Mouse (Mus musculus) liver, embryonic 16.5 days (tissue): ENCODE measurements at regions not wholly inside any gene's neighbourhood (a gene's known extent, or its start where the extent isn't known, plus 50 kb on each side); places are given as distances from the start of the nearest gene placed in this dataset.

Source experiments
- ATAC-seq: fragments of 200-750 bp; cut with Nextera tagmentation; 2 replicates; pipeline ENCODE4 v1.8.0; 2017; ENCODE audit warnings: low read depth, mild to moderate bottlenecking, moderate number of reproducible peaks, moderate library complexity
- H3K27ac ChIP-seq: fragments of 300-500 bp; sonication (generic); 2 replicates; pipeline ENCODE4 v1.5.1; 2014; ENCODE audit warnings: mild to moderate bottlenecking, low read length
- H3K27me3 ChIP-seq: fragments of 300-500 bp; sonication (generic); 2 replicates; pipeline ENCODE4 v1.6.1; 2014; ENCODE audit warnings: low read depth, low read length, mixed read lengths; ENCODE audit not compliant: control insufficient read depth, insufficient read depth
- H3K36me3 ChIP-seq: fragments of 300-500 bp; sonication (generic); 2 replicates; pipeline ENCODE4 v1.6.1; 2014; ENCODE audit warnings: mild to moderate bottlenecking; ENCODE audit not compliant: control insufficient read depth, insufficient read depth
- H3K4me1 ChIP-seq: fragments of 300-500 bp; sonication (generic); 2 replicates; pipeline ENCODE4 v1.6.1; 2014; ENCODE audit warnings: low read depth, low read length, mixed read lengths; ENCODE audit not compliant: control insufficient read depth
- H3K4me2 ChIP-seq: fragments of 300-500 bp; sonication (generic); 2 replicates; pipeline ENCODE4 v1.6.1; 2014; ENCODE audit warnings: low read depth, low read length, mixed read lengths
- H3K4me3 ChIP-seq: fragments of 300-500 bp; sonication (generic); 2 replicates; pipeline ENCODE4 v1.5.1; 2014; ENCODE audit warnings: low read depth, mild to moderate bottlenecking, low read length
- H3K9ac ChIP-seq: fragments of 300-500 bp; sonication (generic); 2 replicates; pipeline ENCODE4 v1.6.1; 2014; ENCODE audit warnings: low read depth, low read length
- H3K9me3 ChIP-seq: fragments of 300-500 bp; sonication (generic); replicated peaks from 2 replicates; pipeline ENCODE4 v1.6.1; 2016; ENCODE audit warnings: low read length; ENCODE audit not compliant: control insufficient read depth
- WGBS: fragments of 180-500 bp; shearing (Covaris S2); extraction: QIAGEN DNeasy Blood & Tissue Kit; methylation state at CpG from one replicate; pipeline ENCODE4 v1.1.7; 2014; ENCODE audit not compliant: insufficient replicate concordance; 5-methylcytosine and 5-hydroxymethylcytosine counted together

DNA sequence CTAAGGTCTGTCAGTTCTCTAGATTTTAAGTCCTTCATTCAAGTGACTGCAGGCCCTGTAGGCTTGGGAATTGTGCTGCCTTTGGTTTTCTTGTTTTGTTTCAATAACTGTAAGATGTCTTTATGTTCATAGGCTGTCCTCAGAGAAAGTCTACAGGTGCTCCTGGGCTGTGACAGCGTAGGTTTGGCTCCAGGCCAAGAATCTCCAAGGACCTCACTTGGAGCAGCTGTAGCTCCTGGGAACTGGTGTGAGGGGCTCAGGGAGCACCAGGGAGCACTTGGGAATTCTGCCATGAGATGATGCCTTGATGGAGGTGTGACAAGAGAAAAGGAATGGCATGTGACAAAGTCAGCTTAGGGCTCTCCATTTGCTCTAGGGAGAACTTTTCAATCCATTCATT lies 581.9 kb downstream of the 1700064H15Rik start:
- H3K9me3 ChIP-seq, result no peaks in the 10 kb centered on the region
- no peak overlapping the region for H3K27ac ChIP-seq
- no peak overlapping the region for H3K9ac ChIP-seq
- no peak overlapping the region for H3K4me3 ChIP-seq
- no peaks in the 10 kb centered on the region for H3K36me3 ChIP-seq
- H3K4me2 ChIP-seq, result no peak overlapping the region
- WGBS, result 45% methylated on average over 1 of the region's 1 CpGs
- no peaks in the 10 kb centered on the region for H3K27me3 ChIP-seq
- H3K4me1 ChIP-seq, result no peaks in the 10 kb centered on the region
- ATAC-seq, result no peak

DNA sequence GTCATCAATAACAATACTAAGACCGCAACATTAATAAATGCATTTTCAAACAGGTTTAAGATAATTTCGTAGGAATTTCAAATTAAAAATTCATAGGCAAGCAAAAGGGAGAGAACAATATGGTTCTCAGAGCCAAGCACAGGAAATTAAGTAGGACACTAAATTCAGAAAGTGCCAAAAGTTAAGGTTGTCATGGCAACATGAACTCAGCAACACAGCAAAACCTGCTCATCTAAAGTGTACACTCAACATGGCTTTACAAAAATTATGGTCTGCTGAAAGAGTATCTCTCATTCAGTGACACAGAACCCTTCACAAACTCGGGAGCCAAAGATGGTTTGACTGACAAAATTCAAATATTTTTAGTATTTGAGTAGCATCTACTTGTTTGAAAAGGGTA lies 572.5 kb downstream of the 1700064H15Rik start:
- no peak overlapping the region for H3K4me2 ChIP-seq
- no peak overlapping the region for H3K9ac ChIP-seq
- no peak for ATAC-seq
- no peaks in the 10 kb centered on the region for H3K4me1 ChIP-seq
- 40% methylated on average over 3 of the region's 3 CpGs for WGBS
- no peaks in the 10 kb centered on the region for H3K9me3 ChIP-seq
- H3K27me3 ChIP-seq, result no peaks in the 10 kb centered on the region
- H3K4me3 ChIP-seq, result no peak overlapping the region
- H3K27ac ChIP-seq, result no peak overlapping the region
- H3K36me3 ChIP-seq, result no peaks in the 10 kb centered on the region

DNA sequence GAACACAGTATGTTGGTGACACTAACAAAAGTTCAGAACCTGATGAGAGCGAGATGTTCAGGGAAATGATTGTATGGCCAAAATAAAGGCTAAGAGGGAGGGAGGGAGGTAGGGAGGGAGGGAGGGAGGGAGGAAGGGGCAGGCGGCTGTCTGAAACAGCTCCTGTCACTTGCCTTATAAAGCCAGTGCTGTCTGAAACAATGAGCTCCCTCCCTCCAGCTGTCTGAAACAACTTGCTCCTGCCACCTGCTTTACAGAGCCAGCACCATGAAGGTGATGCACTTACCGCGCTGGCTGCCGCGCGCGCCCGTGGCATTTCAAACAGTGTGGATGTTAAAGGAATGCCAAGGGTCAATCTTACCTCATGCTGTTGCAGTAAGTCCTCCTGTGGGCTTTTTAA lies 571.9 kb downstream of the 1700064H15Rik start:
- Histone ChIP-seq H3K4me2 (no peak overlapping the region), H3K27ac (no peak overlapping the region), H3K4me3 (no peak overlapping the region), H3K9ac (no peak overlapping the region), H3K27me3 (no peaks in the 10 kb centered on the region), H3K36me3 (no peaks in the 10 kb centered on the region), H3K9me3 (no peaks in the 10 kb centered on the region), H3K4me1 (no peaks in the 10 kb centered on the region)
- no peak for ATAC-seq
- WGBS, result 28% methylated on average over 9 of the region's 9 CpGs

DNA sequence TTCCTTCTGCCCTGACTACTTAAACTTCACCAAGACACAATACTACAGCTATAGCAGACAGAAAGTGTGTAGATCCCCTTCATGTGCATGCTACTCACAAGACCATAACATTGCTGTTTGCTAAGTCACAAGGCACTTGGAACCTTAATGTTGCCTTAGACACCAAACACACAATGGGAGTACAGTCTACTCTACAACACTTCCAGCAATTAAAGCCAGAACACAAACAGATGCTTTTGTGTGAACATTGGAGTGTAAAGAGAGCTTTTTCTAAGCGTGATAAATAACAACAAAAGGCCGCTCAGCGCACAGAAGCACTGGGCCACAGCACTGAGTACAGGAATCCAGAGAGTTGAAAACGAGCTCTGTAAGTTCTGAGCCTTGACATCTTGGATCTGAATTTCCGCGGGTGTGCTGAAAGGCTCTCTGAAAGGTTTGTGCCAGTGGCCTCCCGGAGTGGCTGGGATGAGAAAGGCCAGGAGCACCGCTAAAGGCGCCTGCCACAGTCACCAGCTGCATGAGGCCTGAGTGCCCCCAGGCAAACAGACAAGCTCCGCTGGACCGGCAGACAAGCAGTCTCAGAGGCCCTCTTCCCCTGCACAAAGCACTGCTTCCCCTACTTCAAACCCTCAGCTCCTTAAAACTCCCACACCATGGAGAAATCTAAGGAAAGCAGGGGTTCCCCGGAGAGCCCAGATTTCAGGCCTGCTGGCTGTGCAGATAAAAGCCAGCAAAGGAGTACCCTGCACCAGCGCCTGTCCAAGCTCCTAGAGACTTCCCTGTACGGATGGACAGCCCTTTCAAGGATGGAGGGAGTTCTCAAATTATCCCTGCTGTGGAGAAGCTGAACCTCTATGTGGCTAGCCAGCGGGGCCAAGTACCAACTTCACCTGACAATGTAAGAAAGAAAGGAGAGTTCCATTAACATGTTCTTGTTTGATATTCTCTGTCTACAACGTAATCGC lies 568.3 kb downstream of the 1700064H15Rik start:
- Histone ChIP-seq H3K4me3 (no peak overlapping the region), H3K9ac (no peak overlapping the region), H3K36me3 (no peaks in the 10 kb centered on the region), H3K27ac (no peak overlapping the region), H3K9me3 (no peaks in the 10 kb centered on the region), H3K4me2 (no peak overlapping the region), H3K4me1 (no peaks in the 10 kb centered on the region), H3K27me3 (no peaks in the 10 kb centered on the region)
- no peak for ATAC-seq
- 42% methylated on average over 15 of the region's 17 CpGs for WGBS

DNA sequence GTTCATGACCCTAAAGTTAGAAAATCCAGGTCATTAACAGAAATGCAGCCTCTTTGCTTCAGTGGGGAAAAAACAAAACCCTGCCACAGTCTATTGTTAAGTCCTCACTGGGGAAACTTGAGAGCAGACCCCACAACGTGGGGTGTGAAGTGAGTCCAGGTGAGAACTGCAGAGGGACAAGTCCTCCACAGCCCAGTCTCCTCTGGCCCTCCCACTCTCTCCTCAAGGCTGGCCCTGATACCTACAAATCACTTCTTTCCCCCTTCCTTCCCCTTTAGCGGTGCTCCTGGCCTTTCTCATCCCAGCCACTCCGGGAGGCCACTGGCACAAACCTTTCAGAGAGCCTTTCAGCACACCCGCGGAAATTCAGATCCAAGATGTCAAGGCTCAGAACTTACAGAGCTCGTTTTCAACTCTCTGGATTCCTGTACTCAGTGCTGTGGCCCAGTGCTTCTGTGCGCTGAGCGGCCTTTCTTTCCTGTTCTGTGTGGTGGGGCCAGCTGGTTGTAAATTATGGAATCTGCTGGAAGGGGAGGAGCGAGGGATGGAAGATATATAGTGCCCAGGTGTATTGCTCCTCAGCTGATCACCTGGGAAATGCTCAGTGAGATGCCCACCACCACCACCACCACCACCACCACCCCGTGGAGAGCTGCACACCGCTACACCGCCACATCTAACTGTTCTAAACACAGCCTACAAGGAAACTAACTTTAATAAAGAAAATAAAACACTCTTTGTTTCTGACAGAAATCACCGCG lies 566.8 kb downstream of the 1700064H15Rik start:
- Histone ChIP-seq H3K4me2 (no peak overlapping the region), H3K9ac (no peak overlapping the region), H3K9me3 (no peaks in the 10 kb centered on the region), H3K27ac (no peak overlapping the region), H3K27me3 (no peaks in the 10 kb centered on the region), H3K4me3 (no peak overlapping the region), H3K4me1 (no peaks in the 10 kb centered on the region), H3K36me3 (no peaks in the 10 kb centered on the region)
- 38% methylated on average over 13 of the region's 14 CpGs for WGBS
- no peak for ATAC-seq

DNA sequence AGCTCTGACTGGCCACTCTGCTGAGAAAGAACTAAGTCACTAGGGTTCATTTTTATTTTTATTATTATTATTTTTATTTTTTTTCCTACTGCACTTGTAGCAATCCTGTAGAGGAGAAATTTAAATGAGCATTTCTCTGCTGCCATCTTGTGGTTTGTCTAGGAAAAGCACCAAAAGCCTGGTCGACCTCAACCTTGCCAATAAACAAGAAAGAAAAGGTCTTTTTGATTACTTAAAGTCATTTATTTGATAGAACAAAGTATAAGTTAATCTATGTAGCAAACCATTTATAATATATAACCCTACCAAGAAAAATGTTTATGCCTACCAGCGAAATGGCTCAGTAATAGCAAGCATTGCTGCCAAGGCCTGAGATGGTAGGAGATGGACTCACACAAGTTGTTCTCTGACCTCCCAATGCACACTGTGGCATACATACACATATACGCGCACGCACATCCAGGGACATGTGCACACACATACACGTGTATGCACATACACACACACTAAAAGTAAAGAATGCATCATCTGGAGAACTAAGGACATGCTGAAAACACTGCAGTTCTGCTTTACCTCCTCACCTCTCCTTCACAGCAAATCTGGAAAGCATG lies 566.1 kb downstream of the 1700064H15Rik start:
- Histone ChIP-seq H3K9me3 (no peaks in the 10 kb centered on the region), H3K27me3 (no peaks in the 10 kb centered on the region), H3K36me3 (no peaks in the 10 kb centered on the region), H3K4me3 (no peak overlapping the region), H3K4me1 (no peaks in the 10 kb centered on the region), H3K27ac (no peak overlapping the region), H3K4me2 (no peak overlapping the region), H3K9ac (no peak overlapping the region)
- no peak for ATAC-seq
- WGBS, result 33% methylated on average over 6 of the region's 6 CpGs

DNA sequence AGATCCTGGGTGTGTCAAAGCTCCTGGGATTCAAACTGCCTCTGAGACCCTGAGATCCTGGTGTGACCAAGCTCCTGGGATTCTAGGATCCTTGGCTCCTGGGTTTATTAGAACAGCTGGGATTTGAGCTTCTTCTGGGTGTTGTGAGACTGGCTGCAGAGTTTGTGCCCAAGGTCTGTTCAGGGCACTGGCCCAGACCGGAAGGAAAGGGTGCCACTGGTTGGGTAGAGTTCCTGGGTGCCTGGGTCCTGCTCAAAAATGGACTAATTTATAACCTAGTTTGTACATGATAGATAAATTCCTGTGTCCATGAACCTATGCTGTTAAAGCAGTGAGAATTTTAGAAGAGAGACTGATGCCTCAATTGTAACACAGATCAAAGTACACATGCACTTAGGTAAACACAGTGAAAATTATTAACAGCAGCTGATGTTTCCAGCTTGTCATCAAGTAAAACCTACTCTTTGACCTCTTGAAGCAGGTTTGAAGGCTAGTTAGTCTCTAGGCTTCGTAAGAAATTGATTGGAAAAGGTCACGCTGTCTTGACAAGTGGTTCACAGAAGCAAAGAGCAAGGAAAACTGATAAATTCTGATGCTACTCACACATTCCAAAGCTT lies 561.2 kb downstream of the 1700064H15Rik start:
- Histone ChIP-seq H3K4me1 (no peaks in the 10 kb centered on the region), H3K4me2 (no peak overlapping the region), H3K36me3 (no peaks in the 10 kb centered on the region), H3K9ac (no peak overlapping the region), H3K9me3 (no peaks in the 10 kb centered on the region), H3K27ac (0 out of 2 replicates have a peak overlapping the region, but pooled peaks have one; percentile 20), H3K27me3 (no peaks in the 10 kb centered on the region), H3K4me3 (no peak overlapping the region)
- WGBS, result 52% methylated on average over 3 of the region's 3 CpGs
- peak; percentile 81 for ATAC-seq
